Mouse (Mus musculus) hindbrain, embryonic 15.5 days (tissue): Measurements from ENCODE around the gene Glis3. TPM values are rescaled to one million over a fixed set of nuclear protein-coding genes. Genes with fewer than 3 reads are reported as not detected.

Experiments
- ATAC-seq: fragments of 200-750 bp; cut with Nextera tagmentation; 2 replicates; pipeline ENCODE4 v1.8.0; 2017; ENCODE audit warnings: low read depth, moderate number of reproducible peaks, moderate TSS enrichment; ENCODE audit not compliant: low FRiP score
- H3K27ac ChIP-seq: fragments of 300-500 bp; sonication (generic); replicated peaks from 2 replicates; pipeline ENCODE4 v1.5.1; 2015; ENCODE audit warnings: mild to moderate bottlenecking, inconsistent platforms
- H3K27me3 ChIP-seq: fragments of 300-500 bp; sonication (generic); 2 replicates; pipeline ENCODE4 v1.6.1; 2015; ENCODE audit warnings: control low read depth, inconsistent platforms
- H3K36me3 ChIP-seq: fragments of 300-500 bp; sonication (generic); 2 replicates; pipeline ENCODE4 v1.6.1; 2015; ENCODE audit warnings: control low read depth, inconsistent platforms
- H3K4me1 ChIP-seq: fragments of 300-500 bp; sonication (generic); replicated peaks from 2 replicates; pipeline ENCODE4 v1.6.1; 2015; ENCODE audit warnings: control low read depth, inconsistent platforms
- H3K4me2 ChIP-seq: fragments of 300-500 bp; sonication (generic); 2 replicates; pipeline ENCODE4 v1.6.1; 2015; ENCODE audit warnings: moderate library complexity, mild to moderate bottlenecking, inconsistent platforms
- H3K4me3 ChIP-seq: fragments of 300-500 bp; sonication (generic); 2 replicates; pipeline ENCODE4 v1.5.1; 2015; ENCODE audit warnings: mild to moderate bottlenecking, inconsistent platforms
- H3K9ac ChIP-seq: fragments of 300-500 bp; sonication (generic); 2 replicates; pipeline ENCODE4 v1.6.1; 2015; ENCODE audit warnings: inconsistent platforms
- H3K9me3 ChIP-seq: fragments of 300-500 bp; sonication (generic); 2 replicates; pipeline ENCODE4 v1.6.1; 2016; ENCODE audit warnings: control low read depth, inconsistent platforms
- WGBS: fragments of 180-500 bp; shearing (Covaris S2); methylation state at CpG from one replicate; pipeline ENCODE4 v1.1.7; 2015; 5-methylcytosine and 5-hydroxymethylcytosine counted together
- polyA plus RNA-seq: library from polyadenylated mRNA; unstranded; fragments of >200 nt; fragmentation: Nextera tagmentation; extraction: Ambion mirVana; gene quantifications from 2 replicates; pipeline ENCODE4 v1.2.1, GENCODE M21; 2015

Glis3 gene
- polyA plus RNA-seq, 1 experiment from 2014 or later: 3.6 TPM

DNA sequence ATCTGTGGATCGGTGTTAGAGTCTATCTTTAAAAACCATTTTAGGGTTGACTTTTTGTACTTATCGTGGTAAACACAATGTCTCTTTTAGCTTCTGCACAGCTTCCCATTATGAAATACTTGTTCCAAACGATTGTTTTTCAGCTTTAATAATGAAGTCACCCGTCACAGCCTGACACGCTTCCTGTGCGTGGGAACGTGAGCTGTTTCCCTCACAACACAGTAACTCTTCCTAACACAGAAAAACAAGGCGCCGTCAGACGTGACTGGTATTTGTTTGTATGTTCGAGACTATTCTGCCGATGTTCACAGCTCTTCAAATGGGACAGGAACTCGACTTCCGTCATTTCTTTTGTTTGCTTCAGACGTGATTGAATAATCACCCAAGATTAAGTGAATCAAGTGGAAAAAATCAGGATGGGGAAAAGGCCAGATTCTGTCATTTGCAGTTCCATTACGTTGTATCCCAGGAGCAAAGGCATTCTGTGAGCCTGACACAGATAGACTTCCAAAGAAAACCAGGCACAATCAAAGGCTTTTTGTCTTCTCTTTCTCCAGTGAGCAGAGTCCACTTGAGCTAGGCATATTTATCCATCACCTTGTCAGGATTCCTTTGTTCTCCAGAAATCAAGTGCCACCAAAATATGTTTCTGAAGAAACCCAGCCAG, 351.3 kb downstream of the Glis3 start:
- no peak overlapping the region for H3K4me3 ChIP-seq
- no peaks in the 10 kb centered on the region for H3K27me3 ChIP-seq
- H3K36me3 ChIP-seq: no peaks in the 10 kb centered on the region
- peak overlapping the region; percentile 12; the same call in 1 of the 2 replicates for H3K27ac ChIP-seq
- WGBS: 20% methylated on average over 16 of the region's 16 CpGs
- no peak overlapping the region for H3K9ac ChIP-seq
- H3K4me2 ChIP-seq: no peak overlapping the region
- ATAC-seq: no peak
- peaks cover 14% of the 10 kb centered on the region; the same call in 1 of the 2 replicates for H3K4me1 ChIP-seq
- H3K9me3 ChIP-seq: no peaks in the 10 kb centered on the region

DNA sequence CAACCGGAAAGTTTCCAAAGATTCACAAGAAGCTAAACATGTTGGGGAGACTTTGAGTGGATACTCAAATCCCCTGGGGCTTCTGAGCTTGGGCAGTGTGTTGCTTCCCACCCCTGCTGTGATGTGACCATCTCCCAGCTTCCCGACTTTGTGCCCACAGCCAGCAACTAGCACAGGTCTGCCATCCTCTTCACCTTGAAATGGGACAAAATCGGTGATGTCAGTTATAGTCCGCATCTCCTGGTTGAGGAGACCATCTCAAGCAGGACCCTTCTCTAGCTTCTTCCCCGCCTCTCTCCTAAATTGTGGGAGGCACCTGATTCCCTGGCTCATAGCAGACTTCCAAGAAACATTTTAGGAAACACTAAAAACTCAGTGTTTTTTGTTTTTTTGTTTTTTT, 352.3 kb downstream of the Glis3 start:
- no peaks in the 10 kb centered on the region for H3K27me3 ChIP-seq
- H3K4me2 ChIP-seq: no peak overlapping the region
- no peak overlapping the region for H3K27ac ChIP-seq
- H3K9ac ChIP-seq: no peak overlapping the region
- no peak for ATAC-seq
- H3K4me1 ChIP-seq: 0 out of 2 replicates have a peak, but pooled peaks cover 6% of the 10 kb centered on the region
- no peaks in the 10 kb centered on the region for H3K36me3 ChIP-seq
- no peak overlapping the region for H3K4me3 ChIP-seq
- WGBS: 94% methylated on average over 5 of the region's 5 CpGs
- no peaks in the 10 kb centered on the region for H3K9me3 ChIP-seq

DNA sequence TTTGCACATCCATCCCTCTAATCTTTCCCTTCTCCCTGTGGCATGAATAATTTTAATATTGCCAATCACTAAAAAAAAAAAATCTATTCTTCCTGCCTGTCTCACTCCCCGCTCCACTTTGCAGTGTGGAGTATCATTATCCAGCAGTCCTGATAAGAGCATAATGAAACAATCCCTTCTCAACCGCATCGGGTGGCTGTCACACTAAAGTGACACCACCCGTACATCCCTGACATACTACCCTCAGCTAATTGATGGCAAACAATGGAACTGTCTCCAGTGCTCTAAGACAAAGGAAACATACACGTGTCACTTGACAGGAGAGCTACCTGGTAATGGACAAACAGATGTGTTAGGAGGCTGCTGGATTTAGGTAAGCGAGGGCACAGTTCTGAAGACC, 373.8 kb downstream of the Glis3 start:
- Histone ChIP-seq H3K36me3 (no peaks in the 10 kb centered on the region), H3K9ac (no peak overlapping the region), H3K27me3 (no peaks in the 10 kb centered on the region), H3K9me3 (no peaks in the 10 kb centered on the region), H3K4me1 (peaks cover 15% of the 10 kb centered on the region), H3K27ac (no peak overlapping the region), H3K4me2 (no peak overlapping the region), H3K4me3 (no peak overlapping the region)
- ATAC-seq: no peak
- WGBS: 32% methylated on average over 6 of the region's 6 CpGs

DNA sequence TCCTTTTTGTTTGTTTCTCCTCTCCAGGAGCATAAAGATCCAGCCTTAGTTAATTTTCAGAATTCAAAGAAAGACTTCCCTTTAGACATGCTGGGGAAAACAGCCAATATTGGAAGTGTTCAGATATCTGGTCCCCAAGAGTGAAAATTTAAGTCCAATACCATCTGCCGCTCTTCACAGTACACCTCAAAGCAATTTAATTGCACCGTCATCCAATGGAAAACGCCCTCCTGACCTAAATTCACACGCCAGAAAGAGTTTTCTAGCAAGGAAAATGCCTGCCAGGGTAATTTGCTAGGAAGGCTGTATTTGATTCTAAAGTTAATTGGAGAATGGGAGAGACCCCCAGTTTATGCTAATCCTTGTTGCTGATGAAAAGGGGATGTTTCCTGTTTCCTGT, 374.4 kb downstream of the Glis3 start:
- no peak for ATAC-seq
- peaks cover 15% of the 10 kb centered on the region for H3K4me1 ChIP-seq
- H3K4me2 ChIP-seq: no peak overlapping the region
- H3K4me3 ChIP-seq: no peak overlapping the region
- H3K27me3 ChIP-seq: no peaks in the 10 kb centered on the region
- H3K27ac ChIP-seq: peak overlapping the region; percentile 38; the same call in 1 of the 2 replicates
- H3K9ac ChIP-seq: no peak overlapping the region
- no peaks in the 10 kb centered on the region for H3K36me3 ChIP-seq
- H3K9me3 ChIP-seq: no peaks in the 10 kb centered on the region
- WGBS: 22% methylated on average over 4 of the region's 4 CpGs

DNA sequence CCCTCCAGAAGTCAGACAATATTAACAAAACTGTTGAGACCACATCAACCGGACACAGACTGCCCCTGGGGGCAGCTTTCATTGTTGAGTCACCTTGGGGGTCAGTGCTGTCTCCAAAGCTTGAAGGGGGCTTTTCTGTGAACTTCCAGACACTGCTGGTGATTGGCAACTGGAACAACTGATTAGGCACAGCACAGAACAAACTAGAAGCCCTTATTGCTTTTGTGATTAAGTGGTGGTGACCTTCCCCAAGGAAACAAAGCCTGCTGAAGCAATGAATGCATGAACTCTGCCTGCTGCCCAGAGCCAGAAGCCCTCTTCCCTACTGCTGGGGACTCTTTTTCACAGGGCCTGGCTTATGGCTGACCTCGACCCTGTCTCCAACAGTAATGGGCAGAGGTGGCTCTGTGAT, 377.0 kb downstream of the Glis3 start:
- H3K4me3 ChIP-seq: no peak overlapping the region
- ATAC-seq: peak; percentile 33; the same call in 1 of the 2 replicates

DNA sequence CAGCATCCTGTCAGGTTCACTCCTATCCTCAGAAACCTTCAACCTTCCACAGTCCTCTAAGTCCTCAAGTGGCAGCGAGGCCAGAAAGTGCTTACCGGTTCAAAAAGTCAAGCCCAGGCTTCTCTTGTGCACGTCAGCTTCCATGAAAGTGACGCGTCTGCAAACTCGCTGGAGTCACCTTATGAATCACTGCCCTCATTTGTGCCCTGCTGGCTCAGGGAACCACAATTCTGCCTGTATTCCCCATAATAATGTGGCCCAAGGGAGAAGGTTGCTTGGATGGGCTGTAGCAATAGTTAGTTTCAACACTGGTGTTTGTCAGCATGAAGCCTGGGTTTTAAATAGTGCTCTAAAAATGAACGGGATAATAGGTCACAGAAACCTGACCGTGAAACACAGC, 379.7 kb downstream of the Glis3 start:
- H3K27ac ChIP-seq: no peak overlapping the region
- 76% methylated on average over 8 of the region's 8 CpGs for WGBS
- H3K9ac ChIP-seq: no peak overlapping the region
- no peak overlapping the region for H3K4me2 ChIP-seq
- H3K4me3 ChIP-seq: no peak overlapping the region
- ATAC-seq: no peak
- no peaks in the 10 kb centered on the region for H3K36me3 ChIP-seq
- no peaks in the 10 kb centered on the region for H3K27me3 ChIP-seq
- no peaks in the 10 kb centered on the region for H3K9me3 ChIP-seq
- peaks cover 13% of the 10 kb centered on the region for H3K4me1 ChIP-seq

More for the DNA sequence above, 377.0 kb downstream of the Glis3 start:
- H3K4me2 ChIP-seq: no peak overlapping the region
- H3K4me1 ChIP-seq: peaks cover 22% of the 10 kb centered on the region
- WGBS: 9% methylated on average over 2 of the region's 2 CpGs
- H3K27me3 ChIP-seq: no peaks in the 10 kb centered on the region
- H3K9ac ChIP-seq: no peak overlapping the region
- H3K9me3 ChIP-seq: no peaks in the 10 kb centered on the region
- H3K36me3 ChIP-seq: no peaks in the 10 kb centered on the region
- H3K27ac ChIP-seq: no peak overlapping the region

DNA sequence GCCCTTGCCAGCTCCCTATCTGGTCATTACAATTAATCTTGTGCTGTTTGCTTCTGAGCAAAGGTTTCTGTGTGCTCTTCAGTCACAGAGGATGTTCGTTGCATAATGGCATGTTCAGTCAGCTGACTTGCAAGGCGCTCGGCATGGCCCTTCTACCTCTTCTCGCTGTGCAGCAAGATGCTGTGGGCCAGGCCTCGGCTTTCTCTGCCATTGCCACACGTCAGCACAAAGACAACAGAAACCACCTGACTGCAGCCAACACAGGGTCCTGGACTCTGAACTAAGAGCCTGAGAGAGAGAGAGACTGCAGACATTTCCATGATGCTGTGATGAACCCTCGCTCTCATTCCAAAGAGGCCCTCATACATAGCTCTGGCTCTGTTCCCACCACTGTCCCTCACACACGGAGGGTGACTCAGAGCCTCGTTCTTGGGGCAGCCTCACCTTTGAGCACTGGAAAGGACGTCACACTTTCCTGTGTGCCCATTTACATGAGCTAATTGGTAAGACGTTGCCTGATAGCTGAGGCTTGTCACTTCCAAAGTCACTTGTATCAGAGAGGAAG, 380.6 kb downstream of the Glis3 start:
- Histone ChIP-seq H3K9me3 (no peaks in the 10 kb centered on the region), H3K4me2 (no peak overlapping the region), H3K36me3 (no peaks in the 10 kb centered on the region), H3K4me3 (no peak overlapping the region), H3K27me3 (no peaks in the 10 kb centered on the region), H3K27ac (peak overlapping the region; percentile 25; the same call in 1 of the 2 replicates), H3K9ac (no peak overlapping the region), H3K4me1 (peaks cover 10% of the 10 kb centered on the region)
- ATAC-seq: no peak
- WGBS: 61% methylated on average over 11 of the region's 11 CpGs

DNA sequence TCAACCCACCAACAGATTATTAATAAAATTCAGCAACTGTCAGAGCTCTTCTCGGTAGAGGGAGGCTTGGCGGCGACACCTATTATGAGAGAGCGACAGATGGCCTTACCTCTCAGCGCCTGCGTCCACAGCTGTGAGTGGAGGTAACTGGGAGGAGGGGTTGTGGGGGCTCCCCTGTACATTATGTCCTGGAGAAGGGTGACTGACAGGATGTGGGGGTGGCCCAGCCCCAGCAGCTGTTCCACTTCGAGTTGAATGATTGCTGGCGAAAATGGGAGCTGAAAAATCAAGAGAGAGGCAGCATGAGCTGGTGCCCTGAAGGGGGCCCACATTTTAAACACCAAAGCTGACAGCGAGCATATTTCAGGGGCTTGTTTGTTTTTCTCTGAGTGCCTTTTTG, 381.2 kb downstream of the Glis3 start:
- ATAC-seq: peak; percentile 75

DNA sequence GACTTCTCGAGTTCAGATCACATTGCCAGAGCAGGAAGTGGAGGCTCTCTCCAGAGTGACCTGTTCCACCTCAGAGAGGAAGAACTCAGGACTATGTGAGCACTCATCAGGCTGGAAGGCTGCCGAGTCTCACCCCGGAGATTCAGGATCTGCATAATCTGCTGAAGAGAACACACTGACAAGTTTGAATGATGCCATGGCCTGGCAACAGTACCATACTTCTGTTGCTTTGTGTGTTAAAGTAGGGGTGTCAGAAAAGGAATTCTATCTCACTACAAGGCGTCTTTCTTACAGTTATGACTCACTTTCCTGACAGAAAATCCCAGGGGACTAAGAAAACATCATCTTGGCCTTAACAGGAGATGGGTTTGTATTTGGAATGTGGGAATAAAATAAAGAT, 388.3 kb downstream of the Glis3 start:
- no peak overlapping the region for H3K4me3 ChIP-seq
- H3K36me3 ChIP-seq: no peaks in the 10 kb centered on the region
- no peak overlapping the region for H3K9ac ChIP-seq
- no peak overlapping the region for H3K27ac ChIP-seq
- no peak for ATAC-seq
- no peaks in the 10 kb centered on the region for H3K27me3 ChIP-seq
- H3K4me2 ChIP-seq: no peak overlapping the region
- WGBS: 76% methylated on average over 4 of the region's 4 CpGs
- H3K4me1 ChIP-seq: no peaks in the 10 kb centered on the region
- H3K9me3 ChIP-seq: no peaks in the 10 kb centered on the region

More for the DNA sequence above, 381.2 kb downstream of the Glis3 start:
- Histone ChIP-seq H3K4me3 (no peak overlapping the region), H3K36me3 (no peaks in the 10 kb centered on the region), H3K9ac (no peak overlapping the region), H3K27me3 (no peaks in the 10 kb centered on the region), H3K9me3 (no peaks in the 10 kb centered on the region), H3K4me1 (peaks cover 10% of the 10 kb centered on the region), H3K27ac (peak overlapping the region; percentile 25; the same call in 1 of the 2 replicates), H3K4me2 (no peak overlapping the region)
- WGBS: 60% methylated on average over 9 of the region's 9 CpGs

DNA sequence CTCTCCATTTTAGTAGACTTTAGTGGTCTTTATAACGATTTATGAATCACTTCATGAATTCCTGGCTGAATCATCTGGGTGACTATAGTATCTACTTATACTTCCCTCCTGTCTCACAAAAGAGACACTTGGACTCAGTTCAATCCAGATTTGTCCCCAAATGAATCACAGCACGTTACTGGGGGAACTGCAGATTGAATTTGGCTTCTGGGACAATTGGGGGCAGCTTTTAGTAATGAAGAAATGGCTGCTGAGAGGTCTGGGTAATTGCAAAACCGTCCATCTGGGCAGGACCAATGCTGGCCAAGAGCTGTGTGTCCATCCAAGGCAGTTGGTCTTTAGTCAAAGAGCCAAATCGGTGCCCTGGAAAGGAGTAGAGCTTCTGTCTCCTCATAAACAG, 390.4 kb downstream of the Glis3 start:
- no peak overlapping the region for H3K27ac ChIP-seq
- WGBS: 60% methylated on average over 4 of the region's 4 CpGs
- ATAC-seq: 0 out of 2 replicates have a peak, but pooled peaks have one; percentile 48
- no peaks in the 10 kb centered on the region for H3K36me3 ChIP-seq
- no peak overlapping the region for H3K4me3 ChIP-seq
- H3K9ac ChIP-seq: no peak overlapping the region
- H3K4me2 ChIP-seq: no peak overlapping the region
- H3K27me3 ChIP-seq: no peaks in the 10 kb centered on the region
- H3K9me3 ChIP-seq: no peaks in the 10 kb centered on the region
- no peaks in the 10 kb centered on the region for H3K4me1 ChIP-seq

DNA sequence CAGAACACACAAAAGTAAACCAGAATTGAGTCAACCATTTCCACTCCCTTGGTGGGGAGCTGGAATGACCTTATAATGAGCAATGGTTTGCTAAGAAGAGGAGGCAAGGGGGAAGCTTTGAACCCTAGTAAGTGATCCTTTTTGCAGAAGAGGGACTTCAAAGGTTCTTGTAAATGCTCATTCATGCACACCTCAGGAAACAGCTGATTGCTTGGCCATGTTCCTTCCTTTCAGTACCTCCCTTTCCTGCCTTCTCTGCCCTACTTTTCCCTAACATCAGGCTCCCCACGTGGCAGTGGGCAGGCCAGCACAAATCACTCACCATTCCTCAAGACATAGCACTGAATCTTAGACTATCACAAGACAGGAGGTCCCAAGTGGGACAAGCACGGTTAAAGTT, 392.4 kb downstream of the Glis3 start:
- 73% methylated on average over 2 of the region's 2 CpGs for WGBS
- no peak for ATAC-seq
- no peak overlapping the region for H3K27ac ChIP-seq
- H3K9ac ChIP-seq: no peak overlapping the region
- no peaks in the 10 kb centered on the region for H3K27me3 ChIP-seq
- H3K36me3 ChIP-seq: no peaks in the 10 kb centered on the region
- H3K4me1 ChIP-seq: no peaks in the 10 kb centered on the region
- H3K4me2 ChIP-seq: no peak overlapping the region
- H3K9me3 ChIP-seq: no peaks in the 10 kb centered on the region
- H3K4me3 ChIP-seq: no peak overlapping the region

DNA sequence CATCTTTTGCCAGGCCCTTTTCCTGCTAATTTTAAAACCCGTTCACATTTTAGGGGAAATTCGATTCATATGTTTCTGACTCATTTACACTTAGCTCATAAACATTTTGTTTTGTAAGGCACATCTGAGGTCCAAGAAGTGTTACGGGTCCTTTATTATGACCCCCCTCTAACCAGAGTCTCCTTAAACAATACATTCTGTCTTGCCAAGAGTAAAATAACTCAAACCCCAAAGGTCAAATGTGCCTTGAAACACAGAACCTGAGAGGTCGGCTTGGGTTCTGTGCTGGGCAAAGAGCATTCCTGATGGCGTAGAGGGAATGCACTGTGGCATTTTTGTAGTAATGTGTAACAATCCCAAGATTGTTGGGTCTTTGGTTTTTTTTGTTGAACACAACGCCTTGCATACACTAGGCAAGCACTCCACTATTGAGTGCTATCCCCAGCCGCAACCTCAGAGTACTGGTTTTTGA, 395.7 kb downstream of the Glis3 start:
- H3K4me3 ChIP-seq: no peak overlapping the region
- no peak overlapping the region for H3K9ac ChIP-seq
- 88% methylated on average over 7 of the region's 7 CpGs for WGBS
- ATAC-seq: no peak
- H3K36me3 ChIP-seq: no peaks in the 10 kb centered on the region
- no peak overlapping the region for H3K4me2 ChIP-seq
- no peaks in the 10 kb centered on the region for H3K4me1 ChIP-seq
- no peak overlapping the region for H3K27ac ChIP-seq
- H3K9me3 ChIP-seq: no peaks in the 10 kb centered on the region
- no peaks in the 10 kb centered on the region for H3K27me3 ChIP-seq
